Mouse (Mus musculus): ENCODE measurements around the gene Acta1.

Gene Acta1

DNA sequence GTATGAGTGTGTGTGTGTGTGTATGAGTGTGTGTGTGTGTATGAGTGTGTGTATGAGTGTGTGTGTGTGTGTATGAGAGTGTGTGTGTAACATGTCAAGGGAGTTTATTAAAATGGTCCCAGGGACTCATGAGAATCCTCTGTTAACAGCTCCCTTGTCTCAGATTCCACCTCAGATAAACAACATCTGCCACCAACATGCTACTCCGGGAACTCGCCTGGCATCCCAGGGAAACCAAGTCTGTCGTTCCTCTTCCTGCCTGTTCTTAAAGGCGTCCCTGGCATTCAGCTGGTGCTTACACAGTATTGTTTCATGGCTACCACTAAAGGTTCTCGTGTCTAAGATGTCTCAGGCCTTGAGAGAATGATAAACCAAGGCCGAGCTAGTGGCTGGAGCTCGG lies 50.2 kb downstream of the Acta1 start:
- DNase-seq (ENCODE audit: low read depth, low spot score), result no peak

DNA sequence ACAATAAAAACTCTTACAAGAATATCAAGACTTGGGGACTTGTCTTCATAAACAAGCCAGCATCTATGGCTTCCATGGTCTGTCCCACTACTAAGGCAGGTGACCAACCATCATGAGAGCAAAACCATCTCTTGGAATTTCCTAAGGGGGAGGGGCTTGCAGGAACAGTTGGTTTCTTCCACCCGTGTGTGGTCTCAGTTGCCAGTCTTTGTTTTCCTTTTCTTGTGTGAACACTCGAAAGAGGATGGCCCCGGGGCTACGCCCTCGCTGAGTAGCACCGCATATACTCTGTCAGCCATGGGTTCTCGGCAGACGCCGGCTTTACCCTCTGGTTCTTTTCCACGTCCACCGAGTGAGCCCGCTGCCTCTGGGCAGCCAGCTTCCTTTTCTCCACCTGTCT lies 52.5 kb downstream of the Acta1 start:
- no peak for DNase-seq (ENCODE audit: low read depth, low spot score)
